Mouse (Mus musculus) small intestine, adult 10 weeks (tissue): ENCODE measurements around the gene Shc1. TPM values are rescaled to one million over a fixed set of nuclear protein-coding genes. Genes with fewer than 3 reads are reported as not detected.

Experiments
- polyA plus RNA-seq: library from polyadenylated mRNA; stranded (reverse); fragments of 350-450 nt; fragmentation: Illumina TruSeq; extraction: RNeasy Lipid Tissue Mini Kit (QIAGEN cat#74804); gene quantifications from one replicate; pipeline ENCODE4 v1.2.3, GENCODE M21; 2014; ENCODE audit warnings: low replicate concordance

The Shc1 gene
- polyA plus RNA-seq: 23.1 TPM

DNA sequence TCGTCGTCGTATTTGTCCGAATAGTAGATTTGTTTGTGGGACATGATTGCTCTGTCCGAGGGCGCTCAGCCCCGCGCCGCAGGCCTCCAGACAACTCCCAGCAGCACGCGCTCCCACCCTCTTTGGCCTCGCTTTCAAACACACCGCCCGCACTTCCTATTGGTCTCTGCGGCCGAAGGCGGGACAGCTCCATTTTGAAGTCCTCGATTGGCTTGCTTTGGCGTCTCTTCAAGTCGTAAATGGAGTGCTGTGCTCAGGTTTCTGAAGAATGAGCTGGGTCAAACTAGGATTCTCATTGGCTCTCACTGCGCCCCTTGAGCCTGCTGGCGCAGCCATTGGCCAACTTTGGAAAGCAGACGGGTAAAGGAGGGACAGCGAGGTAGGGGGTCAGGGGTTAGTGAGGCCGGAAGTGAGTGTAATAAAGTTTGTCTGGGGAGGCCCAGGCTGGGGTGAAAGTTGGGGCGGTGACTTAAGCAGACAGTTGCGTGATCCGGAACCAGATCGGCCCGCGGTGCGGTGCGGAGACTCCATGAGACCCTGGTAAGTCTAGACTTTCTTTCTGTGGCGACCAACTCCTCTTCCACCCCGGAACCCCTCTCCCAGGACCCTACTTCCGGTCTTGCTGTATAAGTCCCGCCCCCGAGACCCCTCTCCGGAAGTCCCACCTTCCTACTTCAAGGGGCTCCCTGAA lies at the start of gene Shc1, which contains the start of gene Cks1b:
Gene Shc1 (plus strand): TSS at position 274 of the 691 bp plus-strand sequence.
Gene Cks1b (minus strand): TSS at position 214 of the 691 bp plus-strand sequence.

DNA sequence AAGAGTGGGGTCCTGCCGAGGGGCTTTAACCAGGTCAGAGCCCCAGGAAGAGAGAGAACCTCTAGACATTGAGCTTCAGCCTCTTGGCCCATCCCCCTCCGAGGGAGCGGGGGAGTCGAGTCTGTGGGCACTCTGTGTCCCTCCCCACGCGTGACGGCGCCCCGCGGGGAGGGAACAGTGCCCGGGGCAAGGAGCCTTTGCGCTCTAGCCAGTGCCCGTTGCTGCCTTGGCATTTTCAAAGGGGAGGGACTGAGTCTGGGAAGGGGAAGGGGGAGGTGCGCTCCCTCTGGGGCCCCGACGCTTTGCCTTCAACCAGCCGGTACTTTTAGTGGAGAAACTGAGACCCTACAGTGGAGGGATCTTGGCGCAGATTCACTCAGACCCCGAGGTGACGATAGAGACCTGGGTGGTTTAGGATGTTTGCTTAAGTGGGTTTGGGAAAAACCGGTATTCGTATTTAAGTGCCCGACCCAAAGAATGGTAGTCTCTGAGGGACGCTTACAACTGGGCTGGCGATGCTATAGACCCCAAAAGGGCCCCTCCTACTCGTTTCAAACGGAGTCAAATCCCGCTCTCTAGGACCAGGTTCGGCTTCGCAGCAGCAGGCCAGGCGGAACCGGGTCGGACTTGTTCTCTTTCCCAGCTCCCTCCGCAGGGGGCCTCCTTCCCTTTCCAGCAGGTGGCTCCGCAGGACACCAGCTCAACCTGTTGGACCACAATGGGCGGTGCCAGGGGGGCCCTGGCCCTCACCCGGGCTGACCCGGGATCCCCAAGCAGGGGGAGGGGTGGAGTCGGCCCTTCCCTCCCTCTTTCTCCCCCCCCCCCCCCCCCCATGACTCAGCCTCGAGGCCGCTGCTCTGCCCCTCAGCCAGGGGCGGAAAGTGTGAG lies 24.0 kb upstream of the Shc1 start, which contains the start of gene Zbtb7b:
Gene Zbtb7b (minus strand): TSS at position 771 of the 888 bp plus-strand sequence.

DNA sequence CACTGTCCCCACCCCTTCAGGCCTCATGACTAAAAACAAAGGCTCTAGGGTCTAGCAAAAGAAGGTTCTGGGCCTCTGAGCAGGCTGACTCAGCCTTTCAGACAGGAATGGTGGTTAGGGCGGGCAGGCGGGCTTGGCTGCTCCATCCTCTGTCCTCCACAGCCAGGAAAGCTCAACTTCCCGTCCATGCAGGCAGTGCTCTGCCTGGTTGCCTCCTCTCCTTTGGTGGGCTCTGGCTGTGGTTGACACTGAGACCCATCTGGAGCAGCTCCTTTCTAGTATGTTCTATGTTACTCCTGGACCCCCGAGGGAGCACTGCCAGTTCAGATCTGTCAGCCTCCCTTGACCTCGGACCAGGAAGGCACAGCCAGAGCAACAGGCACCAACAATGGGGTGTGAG lies 15.6 kb upstream of the Shc1 start, which contains the start of gene Lenep:
Gene Lenep (minus strand): TSS at position 101 of the 400 bp plus-strand sequence.

DNA sequence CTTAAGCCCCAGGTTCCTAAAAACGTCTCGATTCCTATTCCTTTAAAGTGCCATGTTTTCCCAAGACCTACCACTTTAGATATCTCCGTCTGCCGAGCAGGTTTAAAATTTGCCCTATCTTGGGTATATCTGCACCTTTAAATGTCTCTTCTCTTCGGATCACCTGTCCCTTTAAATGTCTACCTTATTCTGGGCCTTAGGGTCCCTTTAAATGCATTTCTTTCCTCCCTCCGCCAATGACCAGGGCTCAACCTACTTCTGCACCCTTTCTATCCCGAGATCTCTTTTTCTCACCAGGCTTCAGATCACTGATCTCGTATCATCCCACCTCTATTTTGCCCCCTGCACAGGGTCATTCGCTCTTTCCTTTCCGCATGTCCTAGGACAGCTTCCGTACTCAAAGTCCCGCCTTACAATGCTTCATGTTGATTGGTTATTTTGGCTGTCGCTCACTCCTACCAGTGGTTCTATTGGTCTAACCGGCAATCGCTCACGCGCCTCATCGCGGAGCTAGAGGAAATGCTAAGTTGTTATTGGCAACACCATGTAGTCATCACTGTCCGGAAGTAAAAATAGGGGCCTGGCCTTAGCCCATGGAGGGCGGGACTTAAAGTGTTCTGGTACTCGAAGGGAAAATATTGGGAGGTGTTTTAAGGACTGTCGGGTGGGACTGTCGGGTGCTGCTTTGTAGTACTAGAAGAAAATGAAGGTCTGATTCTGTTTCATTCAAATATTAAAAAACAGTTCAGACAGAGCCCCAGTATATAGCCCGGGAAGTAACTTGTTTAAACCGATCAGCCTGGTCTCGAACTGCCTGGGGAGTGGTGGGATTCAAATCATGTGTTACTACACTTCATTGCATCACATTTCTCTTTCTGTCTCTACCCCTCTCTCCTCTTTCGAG lies 6.5 kb upstream of the Shc1 start, which contains the start of gene Flad1:
Gene Flad1 (minus strand): TSS at position 381 of the 904 bp plus-strand sequence.

DNA sequence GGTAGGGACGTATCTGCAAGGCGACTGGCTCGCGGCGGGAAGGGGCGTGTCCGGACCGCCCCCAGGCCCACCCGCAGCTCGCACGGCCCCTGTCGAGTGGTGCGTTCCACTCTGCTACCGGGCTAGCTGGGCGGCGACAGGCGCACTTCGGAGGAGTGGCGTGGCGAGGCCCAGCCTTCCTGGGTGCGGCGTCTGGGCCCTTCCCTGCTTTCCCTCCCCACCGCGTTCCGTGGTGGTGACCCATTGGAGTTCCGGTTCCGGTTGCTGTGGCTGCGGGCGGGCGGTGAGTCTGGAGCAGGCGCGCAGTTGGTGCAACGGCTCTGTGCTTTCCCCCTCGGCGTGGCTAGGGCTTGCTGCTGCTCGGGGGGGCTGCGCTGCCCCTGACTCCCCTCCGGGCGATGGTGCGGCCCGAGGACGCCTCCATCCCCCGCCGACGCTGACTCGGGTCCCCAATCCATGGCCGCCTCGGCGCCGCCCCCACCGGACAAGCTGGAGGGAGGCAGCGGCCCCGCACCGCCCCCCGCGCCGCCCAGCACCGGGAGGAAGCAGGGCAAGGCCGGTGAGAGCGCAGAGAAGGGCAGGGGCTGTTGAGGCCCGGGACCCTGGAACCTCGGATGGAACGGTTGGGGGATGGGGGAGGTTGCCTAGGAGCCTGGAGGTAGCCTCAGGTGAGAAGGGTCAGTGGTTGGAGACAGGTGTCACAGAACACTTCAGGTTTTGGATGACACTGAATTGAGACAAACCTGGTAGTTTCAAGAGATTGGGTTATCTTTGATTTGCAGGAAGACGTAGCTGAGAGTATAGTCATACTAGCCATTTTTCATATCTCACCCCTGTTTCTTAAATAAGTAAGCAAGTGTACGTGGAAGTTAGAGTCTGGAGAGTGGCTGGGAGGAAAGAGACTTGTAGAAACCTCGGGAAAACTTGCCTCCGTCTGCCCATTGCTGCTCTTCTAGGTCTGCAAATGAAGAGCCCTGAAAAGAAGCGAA lies 12.2 kb downstream of the Shc1 start, which contains the start of gene Pygo2:
Gene Pygo2 (plus strand): TSS at position 44 of the 989 bp plus-strand sequence.

DNA sequence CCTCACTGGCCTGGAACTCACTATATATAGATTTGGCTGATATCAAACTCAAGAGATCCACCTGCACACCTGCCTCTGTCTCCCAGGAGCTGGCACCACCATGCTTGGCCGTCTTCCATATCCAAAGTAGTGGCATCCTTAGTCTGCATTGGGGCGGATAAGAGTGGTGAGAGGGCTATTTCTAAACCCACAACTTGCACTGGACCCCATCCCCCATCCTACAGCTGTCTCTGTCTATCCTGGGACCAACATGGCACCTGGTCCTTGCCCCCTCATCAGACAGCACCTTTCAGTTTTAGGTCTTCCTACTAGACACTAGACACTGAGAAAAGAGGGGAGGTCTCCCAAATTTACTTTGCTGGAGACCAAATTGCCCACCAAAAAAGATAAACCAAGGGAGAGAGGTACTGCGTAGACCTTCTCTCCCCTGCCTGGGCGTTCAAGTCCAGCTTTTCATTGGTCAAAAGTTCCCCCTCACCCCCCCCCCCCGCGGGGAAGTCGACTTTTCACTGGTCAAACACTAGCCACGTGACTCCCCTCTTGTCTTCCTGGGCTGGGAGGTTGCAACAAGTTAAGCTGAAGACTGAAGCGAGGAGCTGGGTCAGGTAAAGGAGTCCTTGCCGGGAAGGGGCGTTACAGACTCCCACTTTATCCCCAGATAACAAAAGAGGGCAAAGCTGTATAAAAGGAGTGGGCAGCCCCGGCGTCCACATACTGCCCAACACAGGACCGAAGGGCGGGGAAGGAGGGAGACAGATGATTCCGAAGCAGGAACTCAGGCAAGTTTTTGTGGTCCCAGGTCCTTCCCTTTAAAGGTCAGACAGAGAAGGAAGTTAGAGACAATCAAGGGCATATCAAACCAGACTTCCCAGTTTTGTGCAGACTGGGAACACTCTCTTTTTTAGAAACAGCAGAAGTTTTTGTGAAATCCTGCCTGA lies 18.2 kb downstream of the Shc1 start, which contains the start of gene Pbxip1:
Gene Pbxip1 (plus strand): TSS at position 531 of the 938 bp plus-strand sequence.

DNA sequence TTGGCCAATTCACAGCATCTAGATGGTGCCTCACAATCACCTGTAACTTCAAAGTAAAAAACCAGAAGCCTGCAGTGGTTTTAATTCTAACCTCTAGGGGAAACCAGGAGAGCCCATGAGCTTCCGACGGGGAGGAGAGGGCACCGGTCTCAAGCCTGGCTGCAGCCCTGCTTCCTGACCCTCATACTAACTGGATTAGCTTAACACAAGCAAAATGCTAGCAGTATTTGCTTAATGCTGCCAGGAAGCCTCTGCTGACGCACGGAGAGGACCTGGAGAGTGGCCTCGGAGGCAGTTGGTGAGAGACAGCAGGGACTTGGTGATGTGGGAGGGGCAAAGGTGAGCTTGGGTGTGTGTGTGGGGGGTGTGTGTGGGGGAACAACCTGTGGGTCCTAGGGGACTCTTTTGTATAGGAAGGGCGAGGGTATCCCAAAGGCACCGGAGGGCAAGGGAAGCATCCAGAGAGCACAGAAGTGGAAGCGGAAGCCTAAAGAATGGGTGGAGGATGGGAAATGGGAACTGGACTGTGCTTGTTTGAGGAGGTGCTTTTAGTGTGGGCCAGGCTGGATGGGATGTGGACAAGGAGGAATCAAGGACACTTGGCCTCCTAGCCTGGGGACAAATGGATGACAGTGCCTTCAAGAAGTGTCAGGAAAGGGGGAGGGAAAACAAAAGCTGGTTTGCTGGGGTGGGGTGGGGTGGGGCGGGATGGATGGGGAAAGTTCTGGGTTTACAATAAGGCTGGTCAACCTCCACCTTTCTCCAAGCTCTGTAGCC lies 36.3 kb downstream of the Shc1 start, which contains the start of gene Pmvk:
Gene Pmvk (plus strand): TSS at position 141 of the 777 bp plus-strand sequence.

Other genes with a start within 250 kb of the Shc1 start
- 8.1 TPM for gene Scamp3, start 241.0 kb upstream of the Shc1 start, polyA plus RNA-seq
- not detected for gene Fam189b, start 235.3 kb upstream of the Shc1 start, polyA plus RNA-seq
- gene Gba, start 215.5 kb upstream of the Shc1 start, polyA plus RNA-seq: 6.2 TPM
- gene Thbs3, start 203.3 kb upstream of the Shc1 start, polyA plus RNA-seq: not detected
- 19.8 TPM for gene Mtx1, start 191.4 kb upstream of the Shc1 start, polyA plus RNA-seq
- gene Muc1, start 189.4 kb upstream of the Shc1 start, polyA plus RNA-seq: 1.3 TPM
- gene Krtcap2, start 172.5 kb upstream of the Shc1 start, polyA plus RNA-seq: 14.1 TPM
- not detected for gene Trim46, start 172.1 kb upstream of the Shc1 start, polyA plus RNA-seq
- gene Dpm3, start 159.1 kb upstream of the Shc1 start, polyA plus RNA-seq: not detected
- 11.5 TPM for gene Slc50a1, start 147.9 kb upstream of the Shc1 start, polyA plus RNA-seq
- 8.7 TPM for gene Efna1, start 137.3 kb upstream of the Shc1 start, polyA plus RNA-seq
- 0.22 TPM for gene Efna3, start 95.5 kb upstream of the Shc1 start, polyA plus RNA-seq
- gene Efna4, start 80.4 kb upstream of the Shc1 start, polyA plus RNA-seq: not detected
- 1.6 TPM for gene Adam15, start 68.4 kb upstream of the Shc1 start, polyA plus RNA-seq
- not detected for gene Dcst2, start 56.5 kb upstream of the Shc1 start, polyA plus RNA-seq
- 1.6 TPM for gene Dcst1, start 53.2 kb upstream of the Shc1 start, polyA plus RNA-seq
- gene Zbtb7b, start 23.7 kb upstream of the Shc1 start, polyA plus RNA-seq: 5.2 TPM
- gene Lenep, start 15.7 kb upstream of the Shc1 start, polyA plus RNA-seq: 2.0 TPM
- 0.59 TPM for gene Flad1, start 6.6 kb upstream of the Shc1 start, polyA plus RNA-seq
- 5.6 TPM for gene Cks1b, start 60 bp upstream of the Shc1 start, polyA plus RNA-seq
- gene Pygo2, start 11.8 kb downstream of the Shc1 start, polyA plus RNA-seq: 5.2 TPM
- gene Pbxip1, start 18.3 kb downstream of the Shc1 start, polyA plus RNA-seq: 9.0 TPM
- not detected for gene Pmvk, start 36.1 kb downstream of the Shc1 start, polyA plus RNA-seq
- gene Kcnn3, start 101.7 kb downstream of the Shc1 start, polyA plus RNA-seq: 4.5 TPM